Mouse (Mus musculus) kidney, postnatal 0 days (tissue): Measurements from ENCODE around the gene Nop53. TPM values are rescaled to one million over a fixed set of nuclear protein-coding genes. Genes with fewer than 3 reads are reported as not detected.

Experiments
- ATAC-seq: fragments of 200-750 bp; cut with Nextera tagmentation; replicated peaks from 2 replicates; pipeline ENCODE4 v1.8.0; 2017; ENCODE audit warnings: low read depth, moderate number of reproducible peaks, moderate TSS enrichment, moderate library complexity; ENCODE audit not compliant: low FRiP score
- DNase-seq: peaks from one replicate; pipeline ENCODE4 v3.0.0-alpha.2; 2016; ENCODE audit warnings: low spot score
- H3K27ac ChIP-seq: fragments of 300-500 bp; sonication (generic); 2 replicates; pipeline ENCODE4 v1.5.1; 2014; ENCODE audit warnings: mild to moderate bottlenecking
- H3K27me3 ChIP-seq: fragments of 300-500 bp; sonication (generic); 2 replicates; pipeline ENCODE4 v1.6.1; 2014; ENCODE audit warnings: low read length, mixed read lengths; ENCODE audit not compliant: insufficient read depth
- H3K36me3 ChIP-seq: fragments of 300-500 bp; sonication (generic); 2 replicates; pipeline ENCODE4 v1.6.1; 2014; ENCODE audit warnings: low read length, mixed read lengths; ENCODE audit not compliant: insufficient read depth
- H3K4me1 ChIP-seq: fragments of 300-500 bp; sonication (generic); replicated peaks from 2 replicates; pipeline ENCODE4 v1.6.1; 2014; ENCODE audit warnings: antibody characterized with exemption, low read length, mixed read lengths; ENCODE audit not compliant: insufficient read depth
- H3K4me2 ChIP-seq: fragments of 300-500 bp; sonication (generic); 2 replicates; pipeline ENCODE4 v1.6.1; 2014; ENCODE audit warnings: mild to moderate bottlenecking, low read length, moderate library complexity, mixed read lengths
- H3K4me3 ChIP-seq: fragments of 300-500 bp; sonication (generic); replicated peaks from 2 replicates; pipeline ENCODE4 v1.5.1; 2014; ENCODE audit warnings: low read depth, low read length
- H3K9ac ChIP-seq: fragments of 300-500 bp; sonication (generic); 2 replicates; pipeline ENCODE4 v1.6.1; 2014; ENCODE audit warnings: low read depth, low read length
- H3K9me3 ChIP-seq: fragments of 300-500 bp; sonication (generic); replicated peaks from 2 replicates; pipeline ENCODE4 v1.6.1; 2016; ENCODE audit warnings: low read length, inconsistent platforms, mixed read lengths
- CTCF ChIP-seq: IDR thresholded peaks from 2 replicates; pipeline ENCODE4 v1.5.1; 2016; ENCODE audit warnings: antibody characterized with exemption, low read depth, mild to moderate bottlenecking, moderate library complexity
- WGBS: fragments of 180-500 bp; shearing (Covaris S2); extraction: QIAGEN DNeasy Blood & Tissue Kit; methylation state at CpG from one replicate; pipeline ENCODE4 v1.1.7; 2014; 5-methylcytosine and 5-hydroxymethylcytosine counted together
- polyA plus RNA-seq: library from polyadenylated mRNA; unstranded; fragments of >200 nt; fragmentation: Nextera tagmentation; extraction: Ambion mirVana; gene quantifications from 2 replicates; pipeline ENCODE4 v1.2.1, GENCODE M21; 2015

Gene Nop53
- polyA plus RNA-seq, 1 experiment from 2014 or later: 221 TPM

DNA sequence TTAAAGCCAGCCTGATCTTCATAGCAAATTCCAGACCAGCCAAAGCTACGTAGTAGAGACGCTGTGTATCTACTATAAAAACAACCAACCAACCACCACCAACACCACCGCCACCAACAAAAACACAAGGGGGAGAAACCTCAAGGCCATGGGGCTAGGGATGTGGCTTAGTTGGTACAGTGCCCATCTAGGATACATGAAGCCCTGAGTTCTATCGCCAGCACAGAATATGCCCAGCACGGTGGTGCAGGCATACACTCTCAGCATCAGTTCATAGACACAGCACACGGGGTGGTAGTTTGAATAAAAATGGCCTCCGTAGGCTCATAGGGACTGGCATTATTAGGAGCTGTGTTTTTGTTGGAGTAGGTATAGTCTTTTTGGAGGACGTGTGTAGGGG is 22.4 kb upstream of the Nop53 start:
- ATAC-seq (no peak), DNase-seq (no peak)
- Histone ChIP-seq H3K27ac (no peak overlapping the region), H3K27me3 (no peaks in the 10 kb centered on the region), H3K4me2 (no peak overlapping the region), H3K36me3 (peaks cover 20% of the 10 kb centered on the region), H3K9ac (no peak overlapping the region), H3K4me3 (no peak overlapping the region), H3K9me3 (no peaks in the 10 kb centered on the region), H3K4me1 (no peaks in the 10 kb centered on the region)
- no peak for TF ChIP-seq CTCF
- WGBS: 84% methylated on average over 8 of the region's 8 CpGs

- peak within 1 kb of the TSS; percentile 62 for H3K4me2 ChIP-seq
- peaks cover 11% of the 10 kb centered on the region for H3K36me3 ChIP-seq
- H3K4me3 ChIP-seq: peak within 1 kb of the TSS; percentile 47
- peak; percentile 79 for ATAC-seq
- no peak within 1 kb of the TSS for H3K27ac ChIP-seq
- peak; percentile 88 for DNase-seq
- H3K9ac ChIP-seq: peak within 1 kb of the TSS; percentile 46
- no peaks in the 10 kb centered on the region for H3K27me3 ChIP-seq
- 1% methylated on average over 19 of the region's 22 CpGs for WGBS
- peak; percentile 93 for TF ChIP-seq CTCF
- H3K9me3 ChIP-seq: no peaks in the 10 kb centered on the region
- H3K4me1 ChIP-seq: no peaks in the 10 kb centered on the region
Measured at GRCm38 (mm10) chr7:15967312-15967711, 21.4 kb upstream of the Nop53 start, which contains the start of gene Ehd2. Gene Ehd2 (minus strand): TSS chr7:15967567.

DNA sequence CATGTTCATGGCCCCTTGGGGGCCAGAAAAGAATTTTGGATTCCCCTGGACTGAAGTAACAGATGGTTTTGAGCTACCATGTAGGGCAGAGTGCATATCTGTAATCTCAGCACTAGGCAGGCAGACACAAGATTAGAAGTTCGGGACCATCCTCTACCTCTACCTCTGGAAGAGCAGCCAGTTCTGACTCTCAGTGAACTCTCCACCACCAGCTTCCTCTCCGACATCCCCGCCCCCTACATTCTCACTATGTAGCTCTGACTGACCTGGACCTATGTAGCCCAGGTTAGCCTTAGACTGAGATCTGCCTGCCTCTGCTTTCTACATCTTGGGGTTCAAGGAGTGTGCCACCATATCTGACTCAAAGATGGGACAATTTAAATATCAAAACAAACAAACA is 20.6 kb upstream of the Nop53 start:
- TF ChIP-seq CTCF: no peak
- no peak for ATAC-seq
- no peaks in the 10 kb centered on the region; the same call in 1 of the 2 replicates for H3K4me1 ChIP-seq
- no peaks in the 10 kb centered on the region for H3K9me3 ChIP-seq
- WGBS: 71% methylated on average over 3 of the region's 3 CpGs
- H3K36me3 ChIP-seq: peaks cover 3% of the 10 kb centered on the region; the same call in 1 of the 2 replicates
- no peak for DNase-seq
- peak overlapping the region; percentile 47 for H3K4me3 ChIP-seq
- peak overlapping the region; percentile 46; the same call in 1 of the 2 replicates for H3K9ac ChIP-seq
- H3K4me2 ChIP-seq: peak overlapping the region; percentile 62
- H3K27me3 ChIP-seq: no peaks in the 10 kb centered on the region
- H3K27ac ChIP-seq: no peak overlapping the region

DNA sequence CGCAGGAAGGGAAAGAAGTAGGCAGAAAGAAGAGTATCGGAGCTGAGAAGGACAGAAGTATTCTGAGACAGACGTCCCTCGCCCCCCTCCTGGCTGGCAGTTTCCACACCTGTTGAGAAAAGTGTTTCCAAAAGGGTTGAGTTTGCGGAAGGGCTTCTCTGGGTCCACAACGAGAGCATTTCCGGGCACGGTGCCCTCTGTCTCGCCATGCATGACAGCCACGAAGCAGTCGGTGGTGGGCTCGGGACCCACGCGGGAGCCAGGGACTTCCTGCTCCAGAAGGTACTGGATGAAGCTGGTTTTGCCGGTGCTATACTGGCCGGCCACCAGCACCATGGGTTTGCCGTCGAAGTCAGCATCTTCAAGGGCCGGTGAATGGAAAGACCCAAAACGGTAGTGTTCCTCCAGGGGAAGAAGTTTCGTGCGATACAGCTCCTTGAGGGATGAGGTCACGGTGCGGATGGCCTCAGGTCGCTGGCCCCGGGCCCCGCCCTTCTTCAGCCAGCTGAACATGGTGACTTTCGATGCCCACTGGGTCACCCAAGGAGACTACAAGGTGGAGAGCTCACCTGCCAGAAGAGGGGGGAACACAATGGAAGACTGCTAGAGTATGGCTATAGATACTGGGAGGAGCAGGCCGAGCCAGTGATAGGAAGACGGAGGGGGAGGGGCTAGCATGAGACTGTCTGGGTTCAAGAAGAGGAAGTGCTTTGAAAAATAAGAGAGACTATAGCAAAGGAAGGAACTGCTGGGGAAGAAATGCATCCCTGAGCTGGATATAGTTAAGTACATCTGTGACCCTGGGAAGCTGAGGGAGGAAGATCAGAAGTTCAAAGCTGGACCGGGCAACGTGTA is 18.2 kb upstream of the Nop53 start:
- H3K27ac ChIP-seq: no peak overlapping the region
- no peak for ATAC-seq
- H3K9me3 ChIP-seq: no peaks in the 10 kb centered on the region
- no peak overlapping the region for H3K4me3 ChIP-seq
- H3K4me2 ChIP-seq: peak overlapping the region; percentile 11; the same call in 1 of the 2 replicates
- no peak overlapping the region for H3K9ac ChIP-seq
- no peak for TF ChIP-seq CTCF
- DNase-seq: no peak
- H3K36me3 ChIP-seq: no peaks in the 10 kb centered on the region
- WGBS: 76% methylated on average over 31 of the region's 32 CpGs
- H3K4me1 ChIP-seq: no peaks in the 10 kb centered on the region; the same call in 1 of the 2 replicates
- H3K27me3 ChIP-seq: no peaks in the 10 kb centered on the region

DNA sequence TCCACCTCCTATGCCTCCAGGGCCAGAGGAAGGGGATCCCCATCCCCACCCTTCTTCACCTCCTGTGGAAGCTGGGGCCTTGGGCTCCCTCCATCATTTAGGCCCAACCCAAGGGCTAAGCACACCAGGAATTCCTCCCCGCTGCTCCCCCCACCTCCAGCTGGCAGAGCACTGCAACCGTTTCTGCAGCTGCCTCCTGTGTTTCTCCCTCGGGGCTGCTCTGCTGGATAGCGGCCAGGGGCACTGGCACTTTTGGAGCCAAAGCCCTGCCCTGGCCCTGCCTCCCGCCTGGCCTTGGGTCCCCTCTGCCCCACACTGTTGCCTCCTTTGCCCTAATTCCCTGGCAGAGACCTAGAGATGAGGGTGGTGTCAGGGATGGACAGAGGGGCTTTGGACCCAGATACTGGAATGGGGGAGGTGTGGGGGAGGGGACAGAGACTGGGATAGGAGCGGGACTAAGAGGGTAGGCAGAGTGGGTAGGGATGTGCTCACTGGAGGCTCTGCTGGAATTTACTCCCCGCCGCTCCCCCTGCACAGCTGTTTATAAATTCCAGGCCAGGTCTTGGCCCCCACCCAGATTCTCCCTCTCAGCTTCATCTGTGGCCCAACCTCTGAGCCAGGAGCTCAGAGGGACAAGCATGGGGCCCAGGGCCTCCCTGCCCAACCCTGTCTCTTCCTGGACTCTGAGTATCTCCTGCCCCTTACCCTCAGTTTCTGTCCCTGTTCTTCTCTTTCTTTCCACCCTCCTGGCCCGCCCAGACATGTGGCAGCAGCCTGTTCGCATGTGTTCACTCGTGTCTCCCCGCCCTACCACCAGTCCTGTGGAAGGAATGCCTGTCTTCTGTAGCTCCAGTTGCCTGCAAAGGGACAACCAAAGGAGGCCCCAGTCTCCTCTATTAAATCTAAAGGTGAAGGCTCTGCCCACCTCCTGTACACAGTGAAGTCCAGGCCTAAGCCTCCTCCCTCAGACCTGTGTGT is 16.7 kb upstream of the Nop53 start:
- TF ChIP-seq CTCF: no peak
- H3K4me3 ChIP-seq: no peak overlapping the region

DNA sequence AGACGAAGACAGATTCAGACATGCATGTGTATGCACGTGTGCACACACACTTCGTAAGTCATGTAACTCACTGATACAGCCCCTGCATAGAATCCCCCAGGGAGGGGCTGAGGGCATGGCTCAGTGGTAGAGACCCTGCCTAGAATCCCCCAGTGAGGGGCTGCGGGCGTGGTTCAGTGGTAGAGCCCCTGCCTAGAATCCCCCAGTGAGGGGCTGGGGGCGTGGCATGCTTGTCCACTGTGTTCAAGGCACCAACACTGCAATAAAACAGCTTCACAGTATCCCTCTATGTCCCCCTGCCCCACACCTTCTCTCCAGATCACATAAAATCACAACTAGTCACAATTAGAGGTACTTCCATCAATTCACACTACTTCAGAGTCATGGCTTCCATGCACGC is 15.9 kb upstream of the Nop53 start:
- no peaks in the 10 kb centered on the region for H3K9me3 ChIP-seq
- H3K4me1 ChIP-seq: no peaks in the 10 kb centered on the region; the same call in 1 of the 2 replicates
- no peak for TF ChIP-seq CTCF
- H3K9ac ChIP-seq: no peak overlapping the region
- H3K4me3 ChIP-seq: no peak overlapping the region
- 0 out of 2 replicates have a peak, but pooled peaks cover 3% of the 10 kb centered on the region for H3K36me3 ChIP-seq
- H3K27me3 ChIP-seq: no peaks in the 10 kb centered on the region
- no peak for DNase-seq
- peak overlapping the region; percentile 19; the same call in 1 of the 2 replicates for H3K4me2 ChIP-seq
- H3K27ac ChIP-seq: peak overlapping the region; percentile 74; the same call in 1 of the 2 replicates
- ATAC-seq: no peak
- WGBS: 84% methylated on average over 7 of the region's 7 CpGs

More for the DNA sequence above, 16.7 kb upstream of the Nop53 start:
- Histone ChIP-seq H3K4me1 (no peaks in the 10 kb centered on the region; the same call in 1 of the 2 replicates), H3K9ac (no peak overlapping the region; the same call in 1 of the 2 replicates), H3K27ac (peak overlapping the region; percentile 74), H3K36me3 (no peaks in the 10 kb centered on the region), H3K27me3 (no peaks in the 10 kb centered on the region), H3K9me3 (no peaks in the 10 kb centered on the region), H3K4me2 (peak overlapping the region; percentile 19)
- ATAC-seq: peak; percentile 26
- peak; percentile 82 for DNase-seq
- 31% methylated on average over 12 of the region's 12 CpGs for WGBS
